Mouse (Mus musculus) heart, adult 2 months (tissue): ENCODE measurements around the gene Arhgap19.

Experiments used
- CTCF ChIP-seq: fragments of 200-600 bp; IDR thresholded peaks from 2 replicates; pipeline ENCODE4 v1.8.1; 2022; ENCODE audit warnings: antibody characterized with exemption, mild to moderate bottlenecking, moderate library complexity
- POLR2A ChIP-seq: fragments of 200-500 bp; IDR thresholded peaks from 2 replicates; pipeline ENCODE4 v1.6.1; 2011; ENCODE audit warnings: mild to moderate bottlenecking, low read depth, low read length, control low read depth; ENCODE audit not compliant: insufficient read depth

GRCm38 (mm10) chr19:41805831-41806230 is 4.0 kb upstream of the Arhgap19 start:
- TF ChIP-seq CTCF (peak; percentile 35), POLR2A (no peak)
